Mouse (Mus musculus) heart, adult 9 months (tissue): ENCODE data around the gene Tchh.
A peak's percentile ranks its signal among the peaks of the same experiment; 100 is the strongest.
"Not testable (repeated sequence)": the region's sequence is repeated elsewhere in the genome, so short reads cannot be mapped to it uniquely, and the experiment has no call there.

Experiments
- DNase-seq, 2 experiments: peaks; one replicate each; pipeline ENCODE4 v3.0.0; 2022; ENCODE audit warnings: low spot score in 2 of 2

The Tchh gene

DNA sequence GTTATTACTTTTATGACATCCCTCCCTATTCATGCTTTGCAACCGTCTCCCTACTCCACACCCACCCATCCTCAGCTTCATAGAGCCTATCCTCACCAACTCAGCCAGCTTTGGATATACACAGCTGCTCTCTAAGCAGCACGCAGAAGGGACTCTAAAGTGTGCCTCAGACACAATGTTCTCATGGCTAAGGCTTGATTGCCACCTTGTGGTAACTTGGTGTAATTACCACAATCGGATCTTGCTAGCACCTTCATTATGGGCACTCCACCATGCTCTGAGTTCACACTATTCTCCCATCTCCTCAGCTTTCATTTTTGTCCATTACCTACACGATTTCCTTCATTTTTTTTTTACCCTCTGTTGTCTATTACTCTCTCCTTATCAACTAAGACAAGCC, 51.9 kb downstream of the Tchh start:
- peak; percentile 5 to 34 for DNase-seq

DNA sequence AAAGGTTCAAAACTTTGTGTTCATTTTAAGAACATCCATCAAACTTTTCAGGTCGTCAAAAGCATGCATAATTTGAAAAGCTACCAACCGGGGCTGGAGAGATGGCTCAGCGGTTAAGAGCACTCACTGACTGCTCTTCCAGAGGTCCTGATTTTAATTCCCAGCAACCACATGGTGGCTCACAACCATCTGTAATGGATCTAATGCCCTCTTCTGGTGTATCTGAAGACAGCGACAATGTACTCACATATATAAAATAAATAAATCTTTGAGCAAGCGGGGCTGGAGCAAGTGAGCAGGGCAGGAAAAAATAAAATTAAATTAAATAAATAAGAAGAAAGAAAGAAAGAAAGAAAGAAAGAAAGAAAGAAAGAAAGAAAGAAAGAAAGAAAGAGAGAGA, 52.6 kb downstream of the Tchh start:
- DNase-seq, result not testable (repeated sequence)

DNA sequence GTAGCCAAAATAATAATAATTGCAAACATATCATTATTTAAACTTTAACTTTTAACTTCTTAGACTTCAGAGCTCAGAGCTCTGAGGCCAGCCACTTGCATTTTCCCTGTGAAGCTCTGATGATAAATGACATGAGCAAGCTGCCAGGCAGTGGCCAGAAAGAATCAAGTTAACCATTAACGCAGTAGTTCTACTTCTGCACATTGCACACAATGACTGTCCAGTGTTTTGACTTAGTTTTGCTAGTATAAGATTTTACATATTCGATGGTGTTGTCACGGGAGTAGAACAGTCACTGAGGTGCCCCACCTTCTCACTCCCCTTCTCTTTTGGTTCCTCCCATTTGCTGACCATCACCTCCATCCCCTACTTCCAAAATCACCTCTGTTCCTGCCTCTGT, 55.0 kb downstream of the Tchh start:
- DNase-seq, result no peak
